16 mouse cellular contexts compared by ENCODE assay signal in the genomic region with DNA sequence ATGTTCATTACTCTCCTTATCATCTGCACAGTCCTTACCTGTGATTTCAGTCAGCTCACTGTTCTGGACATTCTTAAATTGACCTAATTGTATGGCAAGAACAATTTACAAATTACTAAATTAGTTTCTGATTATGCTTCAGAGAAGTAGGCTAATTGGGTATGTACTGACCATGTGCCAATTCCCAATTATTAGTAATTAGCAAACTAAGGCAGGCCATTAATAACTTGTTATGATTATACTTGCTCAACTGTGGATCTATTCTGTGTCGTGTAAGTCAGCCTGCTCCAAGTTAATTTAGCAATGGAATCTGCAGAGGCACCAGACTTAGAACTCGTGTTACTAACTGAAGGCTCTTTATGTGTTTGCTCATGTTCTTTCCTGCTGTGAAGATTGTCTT.
"Had no signal": no experiment of that assay in that cellular context is flagged by ENCODE, and none has a peak within 500 bp of the region (broad histone marks: within the 10 kb centered on the region; RNA-seq: fewer than 3 reads in every experiment).

No protein-coding gene starts in this region.

- H3K27ac ChIP-seq: neural tube, embryonic 12.5 days; neural tube, embryonic 13.5 days; neural tube, embryonic 15.5 days; stomach, embryonic 15.5 days; stomach, postnatal 0 days had no signal

- H3K9me3 ChIP-seq: neural tube, embryonic 12.5 days; neural tube, embryonic 13.5 days; neural tube, embryonic 15.5 days; stomach, embryonic 15.5 days had no signal

- H3K4me2 ChIP-seq: neural tube, embryonic 12.5 days; neural tube, embryonic 13.5 days; neural tube, embryonic 15.5 days; stomach, embryonic 15.5 days had no signal

- H3K36me3 ChIP-seq: stomach, embryonic 15.5 days had no signal

- H3K4me3 ChIP-seq: neural tube, embryonic 12.5 days; neural tube, embryonic 13.5 days; neural tube, embryonic 15.5 days; stomach, embryonic 15.5 days had no signal

- H3K4me1 ChIP-seq: neural tube, embryonic 12.5 days; neural tube, embryonic 15.5 days; stomach, embryonic 15.5 days had no signal

- H3K27me3 ChIP-seq: neural tube, embryonic 12.5 days; neural tube, embryonic 13.5 days; neural tube, embryonic 15.5 days; stomach, embryonic 15.5 days had no signal

- H3K9ac ChIP-seq: neural tube, embryonic 12.5 days; neural tube, embryonic 13.5 days; neural tube, embryonic 15.5 days; stomach, embryonic 15.5 days had no signal

- DNase-seq: right cerebral cortex, adult 18-20 months; right cerebral cortex, postnatal 14 days; right cerebral cortex, postnatal 25 days; right cerebral cortex, postnatal 4 days; spleen, adult 18-20 months; thymus, adult 18-20 months; thymus, adult 2 months; thymus, postnatal 14 days; thymus, postnatal 25 days; thymus, postnatal 36 days; thymus, postnatal 4 days had no signal
